In genomic region chr9:41734925-41735447, GRCm38 (mm10) we compare ENCODE assay signal across 9 mouse cellular contexts.
DNase-seq lines count a peak whose midpoint lies in the region; ATAC-seq lines count a peak whose summit lies in the region.
"Had no signal": no experiment of that assay in that cellular context is flagged by ENCODE, and none has a peak within 500 bp of the region (broad histone marks: within the 10 kb centered on the region; RNA-seq: fewer than 3 reads in every experiment).

No protein-coding gene starts in this region.

- no peaks in the 10 kb centered on the region for H3K36me3 ChIP-seq in kidney, embryonic 15.5 days
- no peaks in the 10 kb centered on the region for H3K36me3 ChIP-seq in hindbrain, embryonic 12.5 days
- no peaks in the 10 kb centered on the region for H3K36me3 ChIP-seq in midbrain, embryonic 14.5 days (ENCODE audit: control insufficient read depth, insufficient read depth, low read length)
- H3K36me3 ChIP-seq: G1E had no signal

- H3K4me3 ChIP-seq in kidney, embryonic 15.5 days (replicated peaks) = peak overlapping the region; percentile 45
- H3K4me3 ChIP-seq in brown adipose tissue, adult 24 weeks (ENCODE audit: insufficient read depth, low read depth, low read length) = peak overlapping the region; percentile 10; the same call in 1 of the 2 replicates
- H3K4me3 ChIP-seq in hindbrain, embryonic 12.5 days = peak overlapping the region; percentile 29
- H3K4me3 ChIP-seq in midbrain, embryonic 14.5 days (replicated peaks; ENCODE audit: low read depth, low read length) = peak overlapping the region; percentile 33

- peaks cover 23% of the 10 kb centered on the region for H3K4me1 ChIP-seq in kidney, embryonic 15.5 days
- no peaks in the 10 kb centered on the region for H3K4me1 ChIP-seq in brown adipose tissue, adult 24 weeks (ENCODE audit: control insufficient read depth, insufficient read depth, insufficient read length, low read length)
- peaks cover 22% of the 10 kb centered on the region for H3K4me1 ChIP-seq in hindbrain, embryonic 12.5 days
- peaks cover 29% of the 10 kb centered on the region for H3K4me1 ChIP-seq in midbrain, embryonic 14.5 days (ENCODE audit: control insufficient read depth, insufficient read depth, low read length)

- 26% methylated on average over 8 of the region's 8 CpGs for WGBS in kidney, embryonic 15.5 days
- WGBS in hindbrain, embryonic 12.5 days = 11% methylated on average over 8 of the region's 8 CpGs
- WGBS in midbrain, embryonic 14.5 days = 9% methylated on average over 8 of the region's 8 CpGs

- ATAC-seq in kidney, embryonic 15.5 days (replicated peaks; ENCODE audit: low FRiP score) = no peak
- ATAC-seq in hindbrain, embryonic 12.5 days (ENCODE audit: low FRiP score) = peak; percentile 51; the same call in 1 of the 2 replicates
- 0 out of 2 replicates have a peak, but pooled peaks have one; percentile 51 for ATAC-seq in midbrain, embryonic 14.5 days (ENCODE audit: low FRiP score, low TSS enrichment)
- ATAC-seq in erythroblast, adult 5-6 weeks (replicated peaks; ENCODE audit: low FRiP score, poor library complexity, severe bottlenecking) = no peak

- no peak for DNase-seq in kidney, adult 18-20 months
- DNase-seq in midbrain, embryonic 14.5 days = peak; percentile 44
- no peak for DNase-seq in retina, embryonic 14.5 days (ENCODE audit: low spot score)
- no peak for DNase-seq in adrenal gland, adult 2 months

- H3K4me2 ChIP-seq in kidney, embryonic 15.5 days = peak overlapping the region; percentile 86
- H3K4me2 ChIP-seq in hindbrain, embryonic 12.5 days (replicated peaks) = peak overlapping the region; percentile 56
- peak overlapping the region; percentile 70 for H3K4me2 ChIP-seq in midbrain, embryonic 14.5 days (ENCODE audit: low read length)

- H3K9me3 ChIP-seq in kidney, embryonic 15.5 days (replicated peaks) = no peaks in the 10 kb centered on the region
- H3K9me3 ChIP-seq in hindbrain, embryonic 12.5 days (replicated peaks) = no peaks in the 10 kb centered on the region
- H3K9me3 ChIP-seq in midbrain, embryonic 14.5 days (ENCODE audit: control insufficient read depth, low read length) = no peaks in the 10 kb centered on the region
- H3K9me3 ChIP-seq: G1E had no signal

- peak overlapping the region; percentile 86 for H3K27ac ChIP-seq in kidney, embryonic 15.5 days
- no peak overlapping the region for H3K27ac ChIP-seq in brown adipose tissue, adult 24 weeks (replicated peaks; ENCODE audit: low read depth, low read length)
- H3K27ac ChIP-seq in hindbrain, embryonic 12.5 days = peak overlapping the region; percentile 98
- H3K27ac ChIP-seq in midbrain, embryonic 14.5 days (replicated peaks; ENCODE audit: low read depth, low read length) = peak overlapping the region; percentile 99

- no peaks in the 10 kb centered on the region for H3K27me3 ChIP-seq in kidney, embryonic 15.5 days
- no peaks in the 10 kb centered on the region for H3K27me3 ChIP-seq in hindbrain, embryonic 12.5 days
- no peaks in the 10 kb centered on the region for H3K27me3 ChIP-seq in midbrain, embryonic 14.5 days (ENCODE audit: control insufficient read depth, insufficient read depth, low read length)

- no peak overlapping the region for H3K9ac ChIP-seq in kidney, embryonic 15.5 days
- peak overlapping the region; percentile 52 for H3K9ac ChIP-seq in hindbrain, embryonic 12.5 days
- peak overlapping the region; percentile 60 for H3K9ac ChIP-seq in midbrain, embryonic 14.5 days (replicated peaks; ENCODE audit: low read length)

Comparison
In these comparisons a context has a peak if more than half of its experiments do, and no peak if none do; other contexts are left out.
1. ATAC-seq: peak in hindbrain, embryonic 12.5 days (single experiment) and midbrain, embryonic 14.5 days (single experiment); none in kidney, embryonic 15.5 days (single experiment) and erythroblast, adult 5-6 weeks (single experiment).
2. Peak in every context shown above with its lines, with median percentiles within 50 percentile points of each other: H3K4me2 ChIP-seq and H3K4me3 ChIP-seq.